Mouse (Mus musculus) skeletal muscle tissue, adult 2 months (tissue): ENCODE measurements at regions not wholly inside any gene's neighbourhood (a gene's known extent, or its start where the extent isn't known, plus 50 kb on each side); places are given as distances from the start of the nearest gene placed in this dataset.
A peak's percentile ranks its signal among the peaks of the same experiment; 100 is the strongest.
"Not testable (repeated sequence)": the region's sequence is repeated elsewhere in the genome, so short reads cannot be mapped to it uniquely, and the experiment has no call there.

ENCODE experiments used
- DNase-seq: peaks from one replicate; pipeline ENCODE4 v3.0.0-alpha.2; 2012; ENCODE audit warnings: low read depth, low spot score

DNA sequence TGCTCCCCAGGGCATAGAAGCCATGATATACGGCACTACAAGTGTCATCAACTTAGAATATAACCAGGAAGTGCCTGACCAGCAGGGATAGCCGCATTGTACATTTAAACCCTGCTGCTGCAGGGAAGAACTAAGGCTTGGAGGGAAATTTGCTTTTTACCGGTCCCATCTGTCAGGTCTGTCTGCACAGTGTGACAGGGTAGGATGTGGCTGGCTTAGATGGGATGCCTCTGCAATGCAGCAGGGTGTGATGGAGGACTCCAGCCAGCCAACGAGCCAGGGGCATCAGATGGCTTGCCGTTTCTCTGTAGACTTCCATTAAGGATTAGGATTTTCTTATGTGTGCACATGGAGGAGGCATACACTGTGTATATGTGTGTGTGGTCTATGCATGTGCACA is 426.2 kb upstream of the Auts2 start:
- DNase-seq = no peak

DNA sequence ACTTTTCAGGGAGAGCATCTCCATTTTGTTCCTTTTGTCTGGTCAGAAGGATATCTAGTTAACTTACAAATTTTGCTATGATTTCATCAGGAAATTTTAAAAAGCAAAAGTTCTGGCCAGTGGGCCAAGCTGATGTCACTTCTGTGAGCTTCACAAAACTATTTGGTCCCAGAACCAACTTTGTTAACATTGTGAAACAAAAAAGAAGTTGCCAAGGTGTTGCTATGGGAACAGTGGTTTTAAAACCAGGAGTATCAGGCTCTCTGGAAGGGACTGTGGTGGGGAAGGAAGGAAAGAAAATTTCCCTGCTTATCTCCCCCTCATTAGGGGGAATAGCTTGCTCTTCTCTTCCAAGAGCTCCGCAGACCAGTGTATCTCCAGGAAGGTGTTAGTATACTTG is 416.8 kb upstream of the Auts2 start:
- peak; percentile 51 for DNase-seq

DNA sequence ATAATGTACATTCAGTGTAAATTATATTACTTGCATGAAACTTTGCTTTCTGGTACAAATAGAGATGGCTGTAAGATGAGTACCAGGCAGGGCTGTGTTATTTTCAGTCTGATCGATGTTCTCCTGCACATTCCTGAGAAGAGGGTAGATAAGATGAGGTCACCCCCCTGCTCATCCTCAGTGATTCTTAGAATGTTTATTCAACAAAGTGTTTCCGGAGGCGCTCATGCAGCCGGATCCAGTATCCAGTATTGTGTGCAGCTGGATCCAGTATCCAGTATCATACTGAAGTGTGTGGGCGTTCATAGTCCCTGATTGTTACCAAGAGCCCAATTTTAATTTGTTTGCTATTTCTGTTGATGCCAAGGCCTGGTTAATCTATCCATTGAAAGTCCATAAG is 413.0 kb upstream of the Auts2 start:
- DNase-seq = no peak

DNA sequence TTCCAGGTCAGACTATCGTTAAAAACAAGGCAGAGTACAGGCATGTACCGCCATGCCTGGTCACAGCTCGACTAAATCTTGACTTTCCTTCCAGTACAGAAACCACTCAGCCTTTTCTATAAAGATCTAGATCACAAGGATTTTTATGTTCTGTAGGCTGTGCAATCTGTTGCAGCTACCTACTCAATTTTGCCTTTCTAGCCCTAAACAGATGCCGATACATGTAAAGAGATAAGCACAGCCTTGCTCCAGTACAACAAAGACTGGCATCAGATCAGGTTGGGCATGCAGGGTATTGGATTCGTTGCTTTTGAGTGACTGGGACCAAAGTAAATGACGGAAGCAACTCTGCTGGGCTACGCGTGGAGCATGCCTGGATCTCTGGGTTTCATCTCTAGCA is 411.9 kb upstream of the Auts2 start:
- DNase-seq = no peak

DNA sequence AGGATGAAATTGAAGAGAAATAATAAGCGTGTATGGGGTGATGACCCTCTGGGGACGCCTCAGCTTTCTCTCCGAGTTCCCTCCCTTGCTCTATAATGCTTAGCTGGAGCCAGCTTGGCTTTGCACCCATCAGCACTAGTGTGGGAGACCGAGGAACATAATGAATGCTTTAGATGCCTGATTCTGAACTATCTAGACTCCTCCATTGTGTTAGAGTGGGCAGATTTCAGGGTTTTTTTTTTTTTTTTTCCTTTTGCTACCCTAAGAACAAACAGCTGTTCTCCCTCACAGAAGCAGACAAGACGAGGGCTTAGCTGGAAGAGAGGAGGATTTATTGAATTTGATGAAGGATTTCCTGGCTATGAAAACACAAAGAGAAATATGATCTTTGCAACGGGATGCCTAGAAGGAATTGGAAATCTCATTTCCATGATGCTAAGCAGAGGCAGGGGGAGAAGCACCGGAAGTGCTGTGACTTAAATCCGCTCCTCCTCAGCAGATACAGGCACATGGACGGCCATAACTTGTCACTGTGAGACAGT is 390.4 kb upstream of the Auts2 start:
- no peak for DNase-seq

DNA sequence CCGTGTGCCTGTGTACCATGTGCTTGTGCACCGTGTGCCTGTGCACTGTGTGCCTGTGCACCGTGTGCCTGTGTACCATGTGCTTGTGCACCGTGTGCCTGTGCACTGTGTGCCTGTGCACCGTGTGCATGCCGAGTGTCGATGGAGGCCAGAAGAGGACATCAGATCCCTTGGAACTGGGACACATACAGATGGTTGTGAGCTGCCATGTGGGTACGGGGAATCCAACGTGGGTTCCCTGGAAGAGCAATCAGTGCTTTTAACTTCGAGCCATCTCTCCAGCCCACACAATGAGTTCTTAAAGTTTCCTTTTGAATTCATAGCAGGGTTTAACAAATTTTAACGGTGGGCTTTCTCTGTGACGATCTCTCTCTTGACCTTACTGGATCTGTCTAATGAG is 386.8 kb upstream of the Auts2 start:
- not testable (repeated sequence) for DNase-seq

DNA sequence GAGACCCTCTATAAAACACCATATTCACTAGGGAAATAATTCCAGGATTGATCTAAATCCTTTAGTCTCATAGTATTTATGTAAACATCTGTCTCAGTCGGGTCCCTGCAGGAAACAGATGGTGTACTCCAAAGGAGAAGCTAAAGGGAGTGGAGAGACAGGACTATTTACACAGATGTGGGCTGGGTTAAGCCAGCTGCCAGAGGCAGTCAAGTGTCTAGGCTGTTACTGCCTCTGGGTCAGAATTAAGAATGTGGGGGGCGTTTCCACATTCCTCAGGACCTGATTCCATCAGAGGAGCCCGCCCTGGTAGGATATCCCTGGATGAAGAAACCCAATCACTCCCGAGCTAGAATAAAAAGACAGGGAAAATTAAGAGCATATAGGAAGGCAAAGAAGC is 380.2 kb upstream of the Auts2 start:
- DNase-seq = no peak

DNA sequence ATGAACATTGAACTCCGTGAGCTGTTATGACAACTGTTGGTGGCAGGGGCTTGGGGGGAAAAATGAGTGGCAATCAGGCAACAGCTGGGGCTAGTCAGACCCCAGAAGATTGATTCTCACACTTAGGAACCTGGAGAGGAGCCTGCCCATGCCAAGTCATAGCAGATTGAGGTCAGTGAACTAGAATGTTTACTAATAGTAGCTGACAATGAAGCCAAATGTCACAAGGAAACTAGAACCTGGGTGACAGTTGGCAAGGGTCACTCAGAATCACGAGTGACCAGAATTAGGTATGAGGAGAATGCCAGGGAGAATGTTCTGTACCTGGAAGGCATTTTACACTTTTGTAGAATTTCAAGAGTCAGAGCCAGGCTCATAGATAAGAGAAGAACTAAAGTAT is 365.9 kb upstream of the Auts2 start:
- DNase-seq = no peak

DNA sequence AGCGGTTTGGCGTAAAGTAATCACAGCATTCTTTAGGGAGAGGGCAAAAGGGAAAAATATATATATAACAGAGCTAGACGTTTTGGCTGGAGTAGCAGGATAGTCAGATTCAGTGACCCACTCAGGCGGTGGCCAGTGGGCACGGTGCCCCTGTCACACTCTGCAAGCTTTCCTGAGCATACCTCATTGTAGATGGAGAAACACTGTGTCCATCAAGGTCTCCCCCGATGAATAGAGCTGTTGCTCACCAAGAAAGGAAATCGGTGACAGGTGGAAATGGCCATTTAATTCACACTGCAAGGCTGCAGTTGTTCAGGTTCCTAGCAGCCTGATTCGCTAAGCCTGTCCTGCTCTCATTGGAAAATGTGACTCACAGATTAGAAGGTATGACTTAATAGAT is 365.1 kb upstream of the Auts2 start:
- DNase-seq = no peak

DNA sequence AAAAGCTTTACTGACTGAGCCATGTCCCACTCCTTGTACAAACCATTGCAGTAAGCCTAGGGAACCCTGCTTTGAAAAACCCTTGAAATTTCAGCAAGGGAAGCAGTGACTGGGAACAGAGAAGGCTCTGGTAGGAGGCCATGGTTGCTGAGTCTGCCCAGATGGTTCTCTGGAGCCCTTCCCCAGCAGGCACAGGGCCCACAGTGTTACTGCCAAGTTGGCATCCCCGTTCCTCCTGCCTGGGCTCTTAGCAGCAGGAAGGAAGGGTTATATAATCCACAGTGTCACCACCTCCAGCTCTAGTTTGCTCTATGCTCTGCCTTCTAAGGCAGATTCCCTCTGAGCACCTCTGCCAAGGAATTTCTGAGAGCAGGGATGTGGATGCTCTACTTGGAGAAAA is 349.4 kb upstream of the Auts2 start:
- DNase-seq = peak; percentile 84

DNA sequence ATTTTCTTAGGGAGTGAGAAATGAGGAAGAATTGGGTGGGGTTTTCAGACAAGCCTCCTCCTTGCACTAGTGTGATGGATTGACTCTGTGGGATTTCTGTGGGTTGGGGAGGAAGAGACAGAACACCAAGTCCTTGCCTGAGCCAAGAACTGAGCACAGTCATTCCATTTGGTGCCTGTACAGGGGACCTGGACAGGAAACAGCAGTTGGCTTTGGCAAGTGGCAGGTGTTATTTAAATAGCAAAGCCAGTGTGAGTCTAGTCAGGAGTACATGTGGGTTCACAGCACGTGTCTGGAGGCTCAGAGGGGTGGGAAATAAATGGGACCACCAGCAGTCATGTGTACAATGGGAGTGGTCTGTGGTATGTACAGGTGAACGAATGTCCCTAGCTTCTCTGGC is 341.0 kb upstream of the Auts2 start:
- peak; percentile 3 for DNase-seq

DNA sequence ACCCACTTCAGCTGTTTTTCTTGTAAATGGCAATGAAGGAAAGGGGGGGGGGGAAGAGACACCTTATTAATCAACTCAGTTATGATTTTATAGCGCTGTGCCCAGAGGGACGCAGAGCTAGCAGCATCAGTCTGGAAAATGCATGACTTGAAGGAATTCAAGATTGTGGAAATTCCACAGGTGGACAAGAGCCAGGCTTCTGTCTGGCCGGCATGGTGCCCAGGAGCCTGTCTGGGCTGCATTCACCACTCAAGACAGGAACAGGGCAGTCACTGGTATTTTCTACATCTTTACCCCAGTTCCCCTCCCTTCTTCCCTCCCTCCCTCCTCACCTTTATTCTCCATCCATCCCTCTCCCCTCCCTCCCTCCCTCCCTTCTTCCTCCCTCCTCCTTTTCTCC is 339.1 kb upstream of the Auts2 start:
- no peak for DNase-seq

DNA sequence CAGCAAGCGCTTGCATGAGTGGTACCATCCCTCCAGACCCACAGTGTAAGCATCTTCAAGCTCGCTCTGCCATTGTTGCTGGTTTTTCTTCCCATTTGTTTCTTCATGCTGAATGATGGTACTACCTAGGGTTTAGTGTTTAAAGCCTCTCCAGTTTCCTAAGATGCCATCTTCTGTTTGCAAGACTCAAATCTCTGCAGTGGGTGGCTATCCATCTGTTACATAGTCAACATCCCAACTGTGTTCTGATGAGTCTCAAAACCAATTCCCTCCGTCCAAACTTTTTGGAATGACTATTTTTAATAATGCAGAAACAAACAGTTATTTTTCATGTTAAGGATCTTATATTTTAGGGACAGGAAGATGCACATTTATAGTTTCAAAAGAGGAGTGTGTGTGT is 338.0 kb upstream of the Auts2 start:
- no peak for DNase-seq

DNA sequence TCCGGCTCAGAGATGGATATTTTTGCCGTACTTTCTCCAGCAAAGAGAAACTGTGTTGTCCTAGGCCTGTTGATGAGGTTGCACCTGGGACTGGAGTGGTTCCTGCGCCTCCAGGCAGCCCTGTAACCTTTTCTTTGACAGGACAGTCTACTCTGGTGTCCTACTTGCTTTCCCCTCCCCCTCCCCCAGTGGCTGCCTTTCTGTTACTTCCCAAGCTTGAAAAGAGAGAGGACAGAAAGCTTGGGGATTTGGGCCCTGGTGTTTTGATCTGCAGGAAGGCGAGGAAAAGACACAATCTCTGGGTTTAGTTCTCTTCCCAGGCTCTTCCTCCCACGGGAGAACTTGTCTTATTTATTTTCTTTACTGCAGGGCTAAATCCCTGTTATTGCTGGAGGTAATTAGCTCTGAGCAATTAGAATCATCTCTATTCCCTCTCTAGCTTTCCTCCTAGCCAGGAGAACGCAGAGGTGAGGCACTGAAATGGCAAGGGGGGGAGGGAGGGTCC is 333.2 kb upstream of the Auts2 start:
- no peak for DNase-seq

DNA sequence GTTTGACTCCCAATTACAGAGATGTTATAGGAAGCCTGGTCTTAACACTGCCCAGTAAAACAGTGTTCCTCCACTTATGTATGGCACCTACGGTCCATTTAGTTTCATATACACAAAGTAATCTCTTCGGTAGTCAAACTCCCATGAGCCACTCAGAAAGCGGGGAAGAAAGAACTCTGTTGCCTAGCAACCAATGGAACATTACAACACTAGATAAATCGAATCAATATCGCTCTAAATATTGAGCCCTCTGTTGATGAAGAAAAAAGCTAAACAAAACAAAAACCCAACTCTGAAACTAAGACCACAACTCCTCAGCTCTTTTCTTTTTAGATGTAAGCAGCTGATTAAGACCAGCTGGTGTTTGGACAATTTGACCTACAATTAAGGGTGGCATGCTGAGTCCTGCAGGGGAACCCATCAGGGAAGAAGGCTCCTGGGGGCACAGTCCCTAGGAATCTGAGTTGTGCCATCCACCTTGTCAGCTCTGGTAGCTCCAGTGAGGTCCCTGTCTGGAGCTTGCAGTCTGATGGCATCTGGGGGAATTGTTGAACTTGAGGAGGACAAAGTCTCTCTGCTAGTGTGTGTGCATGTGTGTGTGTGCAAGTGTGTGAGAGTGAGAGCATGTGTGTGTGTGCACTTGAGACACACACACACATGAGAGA is 315.8 kb upstream of the Auts2 start:
- DNase-seq = no peak

DNA sequence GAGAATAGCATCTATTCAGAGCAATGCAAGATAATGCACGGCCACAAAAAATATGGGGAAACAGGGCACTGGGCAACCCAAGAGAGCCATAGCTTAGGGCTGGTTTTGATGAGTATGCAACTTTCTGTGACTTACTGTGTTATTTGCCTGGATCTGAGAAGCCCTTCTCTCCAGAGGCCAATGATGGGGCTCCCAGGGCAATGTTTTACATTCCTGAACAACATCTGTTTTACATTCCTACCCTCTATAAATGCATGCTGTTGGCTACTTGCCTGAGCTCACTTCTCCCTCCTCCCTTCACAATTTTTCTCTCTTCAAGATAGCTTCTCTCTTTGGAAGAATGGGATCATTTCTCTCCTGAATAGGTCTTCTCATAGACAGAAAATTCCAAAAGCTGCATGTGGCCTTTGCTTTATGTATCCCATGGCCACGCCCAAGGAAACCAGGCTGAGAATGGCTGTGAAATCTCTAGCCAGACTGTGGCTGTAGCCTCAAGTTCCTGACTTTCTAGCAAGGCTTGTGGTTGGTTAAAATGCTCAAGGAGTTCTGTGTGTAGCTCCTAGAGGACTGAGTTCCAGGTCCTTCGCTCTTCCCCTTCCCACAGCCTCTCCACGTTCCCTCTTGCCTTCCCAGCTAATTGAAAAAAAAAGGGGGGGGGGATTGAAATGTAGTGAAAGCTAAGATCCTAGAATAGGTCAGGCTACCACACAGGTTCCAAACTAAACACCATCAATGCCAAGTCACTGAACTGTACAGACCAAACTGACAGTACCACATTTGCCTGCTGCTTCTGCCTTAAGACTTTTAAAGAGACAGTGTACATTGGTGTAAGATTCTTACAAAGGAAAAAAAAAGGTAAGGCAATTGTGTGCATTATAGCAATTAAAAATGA is 312.7 kb upstream of the Auts2 start:
- no peak for DNase-seq

DNA sequence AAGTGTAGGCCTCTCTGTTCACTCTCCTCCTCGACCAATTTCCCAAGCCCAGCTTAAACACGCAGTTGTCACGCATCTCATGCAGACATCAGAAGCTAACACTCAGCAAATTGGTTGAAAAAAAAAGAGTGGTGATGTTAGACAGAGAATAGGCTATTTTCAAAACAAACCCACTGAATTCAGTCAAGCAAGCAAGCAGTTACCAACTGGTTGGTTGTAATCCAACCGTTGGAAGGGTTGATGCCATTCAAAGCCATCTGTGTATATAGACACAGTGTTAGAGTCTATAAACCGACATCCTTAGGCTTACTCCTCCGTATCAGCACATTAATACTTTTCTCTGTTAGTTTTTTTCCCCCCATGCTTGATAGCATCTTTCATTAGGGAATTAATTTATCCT is 307.6 kb upstream of the Auts2 start:
- no peak for DNase-seq

DNA sequence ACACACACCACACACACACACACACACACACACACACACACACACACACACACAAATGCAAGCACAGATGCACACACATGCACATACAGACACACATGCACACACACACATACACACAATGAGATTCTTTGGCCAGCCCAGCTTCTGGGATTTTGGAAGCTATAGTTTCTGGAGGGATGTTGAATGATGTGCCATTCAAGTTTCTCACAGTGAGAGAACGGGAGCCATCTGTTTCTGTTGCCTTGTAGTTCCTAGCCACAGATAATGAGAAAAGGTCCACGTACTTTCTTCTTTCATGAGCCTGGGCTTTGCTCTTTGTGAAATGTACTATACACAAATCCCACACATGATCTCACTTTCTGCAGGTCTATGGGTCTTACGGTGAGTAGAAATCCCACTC is 304.9 kb upstream of the Auts2 start:
- DNase-seq = no peak

DNA sequence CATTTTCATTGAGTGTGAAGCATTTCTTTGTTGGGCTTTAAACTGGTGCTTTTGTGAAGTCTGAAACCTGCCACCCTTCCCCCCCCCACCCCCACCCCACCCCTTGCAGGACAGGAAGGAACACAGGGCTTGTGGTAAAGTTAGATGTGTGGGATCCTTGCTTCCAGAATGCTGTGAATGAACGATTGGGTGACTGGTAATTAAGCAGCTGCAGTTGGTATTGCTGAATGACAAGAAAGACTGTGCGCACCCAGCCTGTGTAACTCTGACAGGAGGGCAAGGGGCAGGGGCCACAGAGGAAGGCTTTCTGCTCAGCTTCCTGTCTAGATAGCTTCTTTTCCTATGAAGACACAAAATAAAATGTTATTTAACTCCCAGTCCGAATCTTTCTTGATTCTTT is 300.1 kb upstream of the Auts2 start:
- DNase-seq = no peak

DNA sequence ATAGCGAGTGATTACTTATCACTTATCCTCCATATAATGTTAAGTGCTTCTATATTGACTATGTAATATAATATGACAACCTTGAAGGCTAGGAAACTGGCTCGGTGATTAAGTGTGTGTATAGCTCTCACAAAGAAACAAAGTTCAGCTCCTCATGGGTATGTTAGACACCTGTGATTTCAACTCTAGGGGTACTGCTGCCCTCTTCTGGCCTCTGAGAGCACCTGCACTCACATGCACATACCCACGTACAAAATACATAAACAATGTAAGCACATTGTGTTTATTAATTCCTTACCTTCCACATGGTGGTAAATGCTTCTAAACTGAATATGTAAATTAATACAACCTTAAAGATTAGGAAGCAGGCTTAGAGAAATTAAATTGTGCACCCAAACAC is 298.6 kb upstream of the Auts2 start:
- no peak for DNase-seq

DNA sequence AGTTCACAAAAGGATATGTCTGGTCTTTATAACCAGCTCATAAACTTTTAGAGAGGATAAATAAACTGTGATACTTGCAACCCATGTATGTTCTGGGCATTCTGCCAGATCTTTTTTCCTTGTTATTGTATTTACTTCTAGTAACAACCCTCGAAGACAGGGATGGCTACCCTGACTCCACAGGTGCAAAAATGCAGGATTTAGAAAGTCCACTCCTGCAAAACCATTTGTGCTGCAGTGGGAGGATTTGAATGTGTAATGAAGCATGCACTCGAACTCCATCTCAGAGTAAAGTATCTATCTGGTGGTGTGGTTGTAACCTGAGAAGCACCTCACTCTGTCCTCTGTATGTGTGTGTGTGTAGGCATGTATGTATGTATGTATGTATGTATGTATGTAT is 294.3 kb upstream of the Auts2 start:
- no peak for DNase-seq

DNA sequence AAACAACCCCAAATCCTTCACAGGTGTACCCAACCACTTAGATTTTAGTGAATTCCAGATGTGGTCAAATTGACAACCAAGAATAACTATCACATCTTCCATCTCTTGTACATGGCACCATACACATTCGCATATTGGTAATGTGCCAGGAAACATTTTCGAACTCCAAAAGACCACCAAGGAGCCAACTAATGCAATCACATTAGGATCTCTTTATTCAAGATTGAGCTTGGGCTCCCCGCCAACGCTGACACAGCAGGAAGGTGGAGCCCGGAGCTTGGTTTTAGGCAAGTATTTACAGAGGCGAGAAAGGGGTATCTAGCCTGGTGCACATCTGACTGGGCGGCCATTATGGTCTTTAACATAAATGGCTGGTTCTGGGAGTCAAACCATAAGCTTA is 285.8 kb upstream of the Auts2 start:
- no peak for DNase-seq
